Mouse (Mus musculus): ENCODE measurements around the gene Tgfbi. TPM values are rescaled to one million over a fixed set of nuclear protein-coding genes. Genes with fewer than 3 reads are reported as not detected.

Tgfbi gene
- polyA plus RNA-seq, 1 experiment, result not detected

GRCm38 (mm10) chr13:56647597-56648405, 38.5 kb downstream of the Tgfbi start:
- no peak for TF ChIP-seq GATA1 (IDR thresholded peaks at IDR 0.05; ENCODE audit: low read length)

DNA sequence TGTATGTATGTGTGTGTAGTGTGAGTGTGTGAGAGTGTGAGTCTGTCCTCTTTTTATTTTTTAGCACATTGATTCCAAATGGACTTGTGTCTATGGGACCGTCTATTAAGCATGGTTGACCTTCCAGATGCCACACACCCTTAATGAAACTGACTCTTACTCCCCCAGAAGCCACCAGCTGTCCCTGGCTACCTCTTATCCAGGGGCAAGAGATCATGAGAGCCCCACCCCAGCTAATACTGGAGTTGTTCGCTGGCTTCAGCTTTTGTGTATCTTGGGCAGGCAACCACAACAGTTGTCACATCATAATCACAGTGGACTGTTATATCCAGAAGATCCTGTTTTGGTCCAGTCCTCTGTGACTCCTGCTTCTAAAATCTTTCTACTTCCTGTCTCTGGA, 40.7 kb downstream of the Tgfbi start:
- TF ChIP-seq GATA1 (IDR thresholded peaks at IDR 0.05; ENCODE audit: low read length), result no peak

DNA sequence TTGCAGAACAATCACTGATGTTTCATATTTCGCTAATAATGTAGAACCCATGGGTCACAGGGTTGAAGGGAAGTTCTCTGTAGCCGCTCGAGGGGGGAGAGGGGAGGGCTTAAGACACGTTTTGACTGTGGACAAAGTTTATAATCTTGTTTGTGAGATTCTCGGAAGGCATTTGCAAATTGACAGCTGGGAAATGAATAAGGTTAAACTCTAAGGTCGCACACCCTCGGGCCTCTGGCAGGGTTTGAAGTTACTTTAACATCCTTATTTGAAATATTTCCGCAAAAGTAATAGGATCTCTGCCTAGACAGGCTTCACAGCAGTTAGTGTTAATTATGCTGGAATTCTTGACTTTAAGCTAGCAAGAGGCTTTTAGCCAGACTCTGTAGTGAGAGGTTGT, 43.1 kb downstream of the Tgfbi start:
- no peak for TF ChIP-seq GATA1 (IDR thresholded peaks at IDR 0.05; ENCODE audit: low read length)

DNA sequence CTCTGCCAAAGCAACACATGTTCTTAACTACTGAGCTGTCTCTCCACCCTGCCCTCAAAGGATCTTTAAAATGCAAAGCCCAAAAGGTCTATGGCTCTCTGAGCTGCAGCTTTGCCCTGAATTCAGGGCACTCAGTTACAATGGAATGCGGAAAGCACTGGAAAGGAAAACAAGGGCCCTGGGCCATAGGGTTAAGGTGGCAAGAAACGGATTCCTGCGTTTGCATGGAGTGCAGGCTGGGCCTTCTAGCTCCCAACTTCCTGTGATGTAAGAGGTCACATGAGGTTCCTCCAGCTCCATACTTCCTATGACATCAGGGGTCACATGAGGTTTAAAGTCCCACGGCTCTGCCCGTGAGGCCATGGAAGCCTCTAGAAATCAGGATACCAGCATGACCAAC, 44.9 kb downstream of the Tgfbi start:
- TF ChIP-seq GATA1 (IDR thresholded peaks at IDR 0.05; ENCODE audit: low read length), result no peak

GRCm38 (mm10) chr13:56657946-56658512, 48.7 kb downstream of the Tgfbi start:
- TF ChIP-seq GATA1 (IDR thresholded peaks at IDR 0.05; ENCODE audit: low read length), result no peak

GRCm38 (mm10) chr13:56658931-56659330, 49.6 kb downstream of the Tgfbi start:
- TF ChIP-seq GATA1 (IDR thresholded peaks at IDR 0.05; ENCODE audit: low read length), result no peak

GRCm38 (mm10) chr13:56661914-56662621, 52.7 kb downstream of the Tgfbi start:
- no peak for TF ChIP-seq GATA1 (IDR thresholded peaks at IDR 0.05; ENCODE audit: low read length)

- no peak for TF ChIP-seq GATA1 (IDR thresholded peaks at IDR 0.05; ENCODE audit: low read length)
Observed at GRCm38 (mm10) chr13:56664256-56665170, 55.2 kb downstream of the Tgfbi start.

DNA sequence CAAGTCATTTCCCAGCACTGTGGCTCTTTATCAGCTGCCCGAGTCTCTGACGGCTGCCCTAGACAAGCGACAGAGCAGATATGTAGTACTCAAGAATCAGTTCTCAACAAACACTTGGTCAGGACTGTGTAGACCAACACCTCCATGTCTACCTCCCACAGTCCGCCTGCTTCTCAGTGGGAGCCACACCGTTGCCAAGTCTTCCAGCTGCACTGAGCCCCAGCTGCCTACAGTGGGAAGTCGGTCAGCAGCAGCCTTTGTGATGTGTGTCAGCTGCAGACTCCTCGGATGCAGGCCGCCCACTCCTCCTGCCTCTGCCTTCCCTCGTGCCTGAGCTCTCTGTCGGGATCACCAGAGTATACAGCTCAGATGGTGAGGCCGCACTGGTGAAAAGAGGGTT, 61.9 kb downstream of the Tgfbi start:
- TF ChIP-seq GATA1 (IDR thresholded peaks at IDR 0.05; ENCODE audit: low read length), result no peak

DNA sequence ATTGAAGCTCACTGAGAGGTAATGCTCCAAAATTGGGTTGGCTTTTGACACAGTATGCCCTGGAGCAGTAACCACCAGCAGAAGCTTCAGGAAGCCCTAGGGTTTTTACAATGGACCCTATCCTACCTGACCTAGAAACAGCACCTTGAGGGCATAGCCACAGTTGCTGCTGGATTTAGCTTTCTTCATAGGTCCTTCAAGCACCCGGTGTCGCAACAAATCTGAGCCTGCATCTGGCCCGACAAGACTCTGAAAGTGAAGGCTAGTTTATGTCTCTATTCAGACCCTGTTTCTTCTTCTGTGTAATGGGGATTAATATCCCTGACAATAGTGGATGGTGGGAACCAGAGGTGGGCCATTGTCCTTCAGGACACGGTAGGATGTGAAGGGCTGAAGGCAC, 68.4 kb downstream of the Tgfbi start:
- no peak for TF ChIP-seq GATA1 (IDR thresholded peaks at IDR 0.05; ENCODE audit: low read length)

- TF ChIP-seq GATA1 (IDR thresholded peaks at IDR 0.05; ENCODE audit: low read length), result no peak
Observed at GRCm38 (mm10) chr13:56678188-56678787, 69.0 kb downstream of the Tgfbi start.

DNA sequence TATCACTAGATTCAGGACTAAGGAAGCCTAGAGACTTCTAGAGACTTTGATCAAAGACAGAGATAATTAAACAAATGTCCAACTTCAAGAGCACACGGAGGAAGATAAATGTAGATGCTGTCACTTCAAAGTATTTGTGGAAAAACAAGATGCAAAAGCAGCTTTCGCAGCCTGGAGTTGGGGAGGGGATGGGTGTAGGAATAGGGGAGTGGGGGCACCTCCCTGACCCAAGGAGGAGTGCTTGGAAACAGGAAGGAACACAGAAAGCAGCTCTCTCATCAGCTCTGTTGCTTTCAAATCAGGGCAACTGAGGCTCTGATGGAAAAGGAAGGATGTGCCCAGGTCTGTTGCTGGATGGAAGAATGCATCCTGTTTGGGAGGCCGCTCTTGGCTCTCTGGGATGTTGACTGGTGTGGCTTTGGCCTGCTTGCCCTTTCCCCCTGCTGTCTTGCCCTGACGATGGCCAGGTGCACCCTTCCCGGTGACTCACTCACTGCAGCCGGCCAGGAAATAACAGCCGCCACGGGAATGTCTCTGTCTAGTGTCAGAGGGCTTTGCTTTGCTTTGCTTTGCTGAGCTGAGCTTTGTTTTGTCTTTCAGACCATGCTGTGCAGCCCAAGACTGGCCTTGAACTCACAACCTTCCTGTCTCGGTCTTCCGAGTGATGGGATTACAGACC, 69.6 kb downstream of the Tgfbi start:
- TF ChIP-seq GATA1 (IDR thresholded peaks at IDR 0.05; ENCODE audit: low read length), result no peak

DNA sequence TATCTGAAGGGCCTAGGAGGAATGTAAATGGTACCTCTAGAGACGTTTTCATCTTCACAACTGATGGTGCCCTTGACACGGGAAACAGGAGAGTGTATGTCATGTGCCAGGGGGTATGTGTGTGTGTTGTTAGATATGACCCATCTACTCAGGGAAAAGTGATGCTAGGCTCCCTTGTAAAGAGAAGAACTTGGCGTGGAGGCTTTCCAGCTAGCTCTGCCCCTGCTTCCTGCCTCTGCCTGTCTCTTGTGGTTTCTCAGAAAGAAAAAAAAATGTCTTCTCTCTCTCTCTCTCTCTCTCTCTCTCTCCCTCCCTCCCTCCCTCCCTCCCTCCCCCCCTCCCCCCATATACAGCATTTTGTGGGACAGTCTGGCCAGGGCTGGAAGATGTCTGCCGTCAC, 72.6 kb downstream of the Tgfbi start:
- TF ChIP-seq GATA1 (IDR thresholded peaks at IDR 0.05; ENCODE audit: low read length), result no peak

DNA sequence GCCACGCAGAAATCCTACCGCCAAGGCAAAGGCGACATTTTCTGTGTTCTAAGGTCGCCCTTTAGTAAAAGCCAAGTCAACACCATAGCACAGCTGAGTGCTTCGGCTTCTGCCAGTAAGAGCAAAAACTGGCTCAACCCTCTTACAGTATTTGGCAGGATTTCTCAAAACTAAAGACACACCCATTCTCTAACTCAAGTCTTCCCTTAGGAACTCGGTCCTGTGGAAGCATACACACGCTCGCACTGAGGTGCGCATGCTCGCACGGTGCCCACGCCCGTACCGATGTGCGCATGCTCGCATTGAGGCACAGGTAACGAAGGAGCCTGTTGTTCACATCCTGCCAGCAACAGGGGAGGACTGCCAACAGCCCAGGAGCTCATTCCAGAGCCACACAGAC, 73.0 kb downstream of the Tgfbi start:
- TF ChIP-seq GATA1 (IDR thresholded peaks at IDR 0.05; ENCODE audit: low read length), result no peak

- no peak for TF ChIP-seq GATA1 (IDR thresholded peaks at IDR 0.05; ENCODE audit: low read length)
Observed at GRCm38 (mm10) chr13:56683306-56683705, 74.0 kb downstream of the Tgfbi start.

Other genes with a start within 250 kb of the Tgfbi start
- not detected in 2 replicates for gene Gm3045, start 182.9 kb upstream of the Tgfbi start, polyA plus RNA-seq (2012)
- not detected in 2 replicates for gene Slc25a48, start 171.2 kb upstream of the Tgfbi start, polyA plus RNA-seq (2012)
- not detected in 2 replicates for gene Il9, start 127.3 kb upstream of the Tgfbi start, polyA plus RNA-seq (2012)
- gene Fbxl21, start 87.1 kb upstream of the Tgfbi start, polyA plus RNA-seq (2012), result not detected in 2 replicates
- not detected in 2 replicates for gene Lect2, start 61.0 kb upstream of the Tgfbi start, polyA plus RNA-seq (2012)
- 2.7 and 3.5 TPM in 2 replicates for gene Smad5, start 93.5 kb downstream of the Tgfbi start, polyA plus RNA-seq (2012)
- gene Gm45623, start 144.3 kb downstream of the Tgfbi start, polyA plus RNA-seq (2012), result not detected in 2 replicates

Measured in G1E-ER4 (cell line).